In the genomic region with DNA sequence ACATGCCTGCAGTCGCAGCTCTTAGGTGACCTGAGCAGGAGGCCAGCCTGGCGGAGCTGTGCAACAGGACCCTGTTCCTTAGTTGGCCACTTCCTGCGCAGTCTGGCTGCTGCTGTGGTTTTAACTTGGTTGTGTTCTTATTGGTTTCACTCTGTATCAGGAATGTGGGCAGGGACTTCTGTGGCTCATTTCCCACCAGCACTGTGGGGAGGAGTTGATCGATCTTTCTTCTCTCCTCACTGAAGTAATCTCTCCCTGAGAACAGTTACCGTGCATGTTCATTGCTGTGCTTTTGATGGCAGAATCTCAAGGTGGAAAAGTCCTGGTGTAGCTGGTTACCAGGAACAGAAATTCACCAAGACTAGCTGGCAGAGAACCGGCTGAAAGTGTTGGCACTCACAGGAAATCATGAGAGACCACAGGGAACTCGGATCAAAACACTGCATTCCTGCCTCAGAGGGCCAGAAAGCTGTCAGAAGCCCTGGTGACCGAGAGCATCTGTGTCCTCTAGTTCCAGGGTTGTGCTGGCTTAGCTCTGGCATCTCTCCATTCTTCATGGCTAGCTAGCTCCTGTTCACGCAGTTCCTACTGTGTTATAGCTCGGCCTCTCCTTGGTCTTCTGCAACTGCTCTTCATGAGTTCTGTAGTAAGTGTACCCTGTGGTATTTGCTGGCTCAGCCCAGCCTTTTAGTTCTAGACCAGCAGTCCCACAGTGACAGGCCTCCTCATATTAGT, we compare ENCODE assay signal across 8 mouse cellular contexts.
DNase-seq lines count a peak whose midpoint lies in the region; ATAC-seq and TF ChIP-seq lines count a peak whose summit lies in the region.
"Had no signal": no experiment of that assay in that cellular context is flagged by ENCODE, and none has a peak within 500 bp of the region (broad histone marks: within the 10 kb centered on the region; RNA-seq: fewer than 3 reads in every experiment).

No protein-coding gene starts in this region.

- H3K9me3 ChIP-seq in kidney, embryonic 14.5 days (ENCODE audit: control insufficient read depth, low read length): no peaks in the 10 kb centered on the region

- DNase-seq in thymus, adult 2 months: peak; percentile 6
- DNase-seq in thymus, postnatal 36 days: no peak
- peak; percentile 71 to 78 for DNase-seq in cerebellum, adult 18-20 months
- peak; percentile 68 for DNase-seq in gastrocnemius, postnatal 25 days
- DNase-seq in lung, postnatal 36 days: peak; percentile 71
- DNase-seq in left cerebral cortex, adult 8-10 months (ENCODE audit: low spot score in 2 of 2): no peak

- H3K9ac ChIP-seq in kidney, embryonic 14.5 days (ENCODE audit: low read depth, low read length): no peak overlapping the region

- no peak overlapping the region for H3K4me3 ChIP-seq in thymus, adult 2 months (ENCODE audit: control insufficient read depth, insufficient read depth, low read length)
- H3K4me3 ChIP-seq in kidney, embryonic 14.5 days (ENCODE audit: low read length): no peak overlapping the region
- H3K4me3 ChIP-seq: erythroblast, embryonic 14.5 days had no signal

- H3K4me2 ChIP-seq in kidney, embryonic 14.5 days (replicated peaks; ENCODE audit: low read depth, low read length): no peak overlapping the region

- no peak for TF ChIP-seq POLR2A in thymus, adult 2 months (IDR thresholded peaks at IDR 0.05; ENCODE audit: control insufficient read depth, extremely low read depth, insufficient read depth, low read length, poor library complexity)

- no peak for TF ChIP-seq CTCF in thymus, adult 2 months (IDR thresholded peaks at IDR 0.05; ENCODE audit: borderline replicate concordance, control insufficient read depth, extremely low read depth, insufficient read depth, low read length, poor library complexity)

- H3K36me3 ChIP-seq in thymus, adult 2 months (ENCODE audit: control insufficient read depth, insufficient read depth, low read length): no peaks in the 10 kb centered on the region
- H3K36me3 ChIP-seq in kidney, embryonic 14.5 days (ENCODE audit: control insufficient read depth, insufficient read depth, low read length): no peaks in the 10 kb centered on the region

- WGBS in thymus, adult 2 months: 19% methylated on average over 10 of the region's 10 CpGs
- WGBS in kidney, embryonic 14.5 days: 61% methylated on average over 10 of the region's 10 CpGs

- H3K4me1 ChIP-seq in thymus, adult 2 months (replicated peaks; ENCODE audit: control insufficient read depth, insufficient read depth, low read length): peaks cover 8% of the 10 kb centered on the region
- no peaks in the 10 kb centered on the region for H3K4me1 ChIP-seq in kidney, embryonic 14.5 days (ENCODE audit: control insufficient read depth, insufficient read depth, low read length)

- H3K27me3 ChIP-seq in thymus, adult 2 months (ENCODE audit: control insufficient read depth, insufficient read depth, low read length): no peaks in the 10 kb centered on the region
- no peaks in the 10 kb centered on the region for H3K27me3 ChIP-seq in kidney, embryonic 14.5 days (ENCODE audit: control insufficient read depth, insufficient read depth, low read length)

- peak; percentile 35; the same call in 1 of the 2 replicates for ATAC-seq in kidney, embryonic 14.5 days (ENCODE audit: low FRiP score, low TSS enrichment)

- H3K27ac ChIP-seq in thymus, adult 2 months (ENCODE audit: control insufficient read depth, insufficient read depth, low read length): no peak overlapping the region
- H3K27ac ChIP-seq in kidney, embryonic 14.5 days (ENCODE audit: low read depth, low read length): no peak overlapping the region; the same call in 1 of the 2 replicates

Comparison
In these comparisons a context has a peak if more than half of its experiments do, and no peak if none do; other contexts are left out.
1. DNase-seq: peak in thymus, adult 2 months (single experiment), cerebellum, adult 18-20 months (2 of 2), gastrocnemius, postnatal 25 days (single experiment) and lung, postnatal 36 days (single experiment); none in thymus, postnatal 36 days (0 of 2) and left cerebral cortex, adult 8-10 months (0 of 2).